Mouse (Mus musculus) Patski (cell line): ENCODE results near the gene BC067074. TPM values are rescaled to one million over a fixed set of nuclear protein-coding genes. Genes with fewer than 3 reads are reported as not detected.

Source experiments
- ATAC-seq: fragments of 100-300 bp; one replicate; pipeline ENCODE4 v1.8.0; 2021
- CTCF ChIA-PET: fragments of 350-600 bp; sonication (Branson Sonifier 250); formaldehyde crosslinking; loops from one replicate; lab custom pipeline; 2022; ENCODE audit warnings: inconsistent platforms; lab: Charles Lee
- POLR2A ChIA-PET: fragments of 350-600 bp; sonication (Branson Sonifier 250); formaldehyde crosslinking; loops from one replicate; lab custom pipeline; 2022; ENCODE audit warnings: antibody characterized with exemption, inconsistent platforms; lab: Charles Lee
- DNase-seq: peaks from one replicate; pipeline ENCODE4 v3.0.0-alpha.2; 2011; ENCODE audit warnings: low read depth, low spot score
- H3K27me3 ChIP-seq: fragments of 371-371 bp; one replicate; pipeline ENCODE4 v1.5.1; 2021
- CTCF ChIP-seq: fragments of 100-300 bp; IDR thresholded peaks from one replicate; pipeline ENCODE4 v1.5.1; 2021
- in situ Hi-C: fragments of 300-500 bp; cut with MboI; formaldehyde crosslinking; loops from 3 replicates; pipeline ENCODE4 v1.11.1; 2018; ENCODE audit warnings: low pct_unique_long_range_greater_than_20kb, mixed read lengths
- polyA plus RNA-seq: library from polyadenylated mRNA; unstranded; gene quantifications from one replicate; pipeline ENCODE4 v1.2.3, GENCODE M21; 2021

Gene BC067074
- polyA plus RNA-seq, 1 experiment from 2014 or later: 0.08 TPM

GRCm38 (mm10) chr13:113319588-113319987 lies 26.6 kb downstream of the BC067074 start:
- no peak for ATAC-seq

DNA sequence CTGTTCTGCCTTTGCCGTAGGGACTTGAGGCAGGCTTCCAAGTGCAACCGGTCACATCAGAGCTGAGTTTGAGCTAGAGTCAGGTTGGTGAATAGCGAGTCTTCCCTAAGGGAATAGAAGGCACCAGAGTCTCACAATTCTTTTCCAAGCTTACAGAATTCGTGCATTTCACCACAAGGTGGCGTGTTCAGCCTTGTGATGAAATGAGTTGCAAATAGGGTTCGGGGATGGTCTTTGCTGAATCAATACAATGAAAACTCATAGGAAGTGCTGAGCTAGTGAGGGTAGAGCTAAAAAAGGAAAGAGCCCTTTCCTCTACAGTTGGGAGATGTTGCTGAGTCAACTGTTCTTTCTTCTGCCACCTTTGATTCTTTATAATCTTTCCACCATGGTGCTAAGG lies 29.0 kb downstream of the BC067074 start:
- POLR2A ChIA-PET: no interaction called here

More at GRCm38 (mm10) chr13:113319588-113319987, 26.6 kb downstream of the BC067074 start:
- H3K27me3 ChIP-seq: no peaks in the 10 kb centered on the region
- in situ Hi-C loops: no loop called here
- ChIA-PET CTCF (interaction anchor here (1.7 kb wide), 1 partner anchor 30 kb away, joined by 3 read pairs; no protein-coding TSS in a partner anchor), POLR2A (no interaction called here)
- DNase-seq: no peak
- TF ChIP-seq CTCF: no peak

GRCm38 (mm10) chr13:113324241-113324640 lies 31.3 kb downstream of the BC067074 start:
- DNase-seq (no peak), ATAC-seq (no peak)
- POLR2A ChIA-PET: no interaction called here
- in situ Hi-C loops: loop anchor here (10.0 kb wide), 2 partner anchors 49 to 541 kb away; no protein-coding TSS in a partner anchor
- CTCF ChIA-PET: no interaction called here
- no peaks in the 10 kb centered on the region for H3K27me3 ChIP-seq
- no peak for TF ChIP-seq CTCF

More for the DNA sequence above, 29.0 kb downstream of the BC067074 start:
- in situ Hi-C loops: loop anchor here (10.0 kb wide), 2 partner anchors 47 to 543 kb away; no protein-coding TSS in a partner anchor
- CTCF ChIA-PET: interaction anchor here (0.7 to 2.4 kb wide), 13 partner anchors 10 to 543 kb away, joined by 3 to 22 read pairs (median 4); partner anchors contain the start of gene Snx18
- TF ChIP-seq CTCF: peak; percentile 71
- DNase-seq: no peak
- ATAC-seq: no peak
- H3K27me3 ChIP-seq: no peaks in the 10 kb centered on the region

DNA sequence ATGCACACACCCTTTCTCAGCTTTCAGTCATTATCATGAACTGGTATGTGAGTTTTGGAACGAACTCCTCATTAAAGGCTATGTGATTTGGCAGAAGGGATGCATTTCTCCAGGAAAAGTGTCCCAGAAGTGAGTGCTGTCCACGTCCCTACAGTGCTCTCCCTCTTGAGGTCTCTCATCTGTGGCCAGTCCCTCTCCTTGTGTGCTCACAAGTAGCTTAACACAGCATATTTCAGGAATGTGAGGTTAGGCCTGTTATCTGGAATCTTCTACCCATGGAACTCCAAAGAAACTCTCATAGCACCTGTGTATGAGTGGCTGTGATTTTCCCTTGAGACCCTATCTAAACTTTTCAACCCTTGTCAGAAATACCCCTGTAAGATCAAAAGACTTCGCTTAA lies 32.7 kb downstream of the BC067074 start:
- no peak for DNase-seq
- in situ Hi-C loops: loop anchor here (10.0 kb wide), 2 partner anchors 51 to 539 kb away; no protein-coding TSS in a partner anchor
- H3K27me3 ChIP-seq: no peaks in the 10 kb centered on the region
- CTCF ChIA-PET: interaction anchor here (1.1 to 1.5 kb wide), 5 partner anchors 9 to 540 kb away, joined by 3 to 4 read pairs (median 4); partner anchors contain the start of gene Snx18
- POLR2A ChIA-PET: no interaction called here
- ATAC-seq: no peak
- TF ChIP-seq CTCF: no peak

- TF ChIP-seq CTCF: no peak
- ChIA-PET CTCF (interaction anchor here (3.0 to 4.0 kb wide), 2 partner anchors 10 to 286 kb away, joined by 14 to 18 read pairs; partner anchors contain the start of gene Snx18), POLR2A (no interaction called here)
- no peak for ATAC-seq
- H3K27me3 ChIP-seq: no peaks in the 10 kb centered on the region
- in situ Hi-C loops: no loop called here
- no peak for DNase-seq
These were observed 39.3 kb downstream of the BC067074 start for GRCm38 (mm10) chr13:113332256-113332655.

- no peak for ATAC-seq
- DNase-seq: no peak
- in situ Hi-C loops: no loop called here
- CTCF ChIA-PET: interaction anchor here (1.3 to 4.0 kb wide), 2 partner anchors 11 to 285 kb away, joined by 5 to 18 read pairs; partner anchors contain the start of gene Snx18
- H3K27me3 ChIP-seq: no peaks in the 10 kb centered on the region
- TF ChIP-seq CTCF: no peak
- POLR2A ChIA-PET: no interaction called here
These were observed 40.4 kb downstream of the BC067074 start for GRCm38 (mm10) chr13:113333374-113333773.

GRCm38 (mm10) chr13:113333931-113334330 lies 41.0 kb downstream of the BC067074 start:
- in situ Hi-C loops: no loop called here
- ChIA-PET POLR2A (interaction anchor here (1.2 kb wide), 1 partner anchor 284 kb away, joined by 4 read pairs; the partner anchor contains the start of gene Snx18), CTCF (interaction anchor here (1.3 to 4.0 kb wide), 2 partner anchors 12 to 285 kb away, joined by 5 to 18 read pairs; partner anchors contain the start of gene Snx18)
- H3K27me3 ChIP-seq: no peaks in the 10 kb centered on the region
- DNase-seq (no peak), ATAC-seq (no peak)
- TF ChIP-seq CTCF: no peak

GRCm38 (mm10) chr13:113334773-113335172 lies 41.8 kb downstream of the BC067074 start:
- ATAC-seq: no peak
- ChIA-PET CTCF (interaction anchor here (0.6 kb wide), 1 partner anchor 284 kb away, joined by 3 read pairs; the partner anchor contains the start of gene Snx18), POLR2A (interaction anchor here (1.2 kb wide), 1 partner anchor 283 kb away, joined by 4 read pairs; the partner anchor contains the start of gene Snx18)
- DNase-seq: no peak
- in situ Hi-C loops: loop anchor here (5.0 kb wide), 1 partner anchor 283 kb away; the partner anchor contains the start of gene Snx18
- no peak for TF ChIP-seq CTCF
- no peaks in the 10 kb centered on the region for H3K27me3 ChIP-seq

- no peak for ATAC-seq
- ChIA-PET CTCF (interaction anchor here (1.0 to 4.0 kb wide), 6 partner anchors 97 to 505 kb away, joined by 3 to 39 read pairs (median 4); partner anchors contain the start of gene Snx18), POLR2A (interaction anchor here (0.6 to 1.4 kb wide), 3 partner anchors 173 to 281 kb away, joined by 3 to 7 read pairs (median 4); partner anchors contain the start of gene Snx18)
- in situ Hi-C loops: loop anchor here (5.0 kb wide), 1 partner anchor 280 kb away; the partner anchor contains the start of gene Snx18
- no peaks in the 10 kb centered on the region for H3K27me3 ChIP-seq
- TF ChIP-seq CTCF: peak; percentile 56
- DNase-seq: no peak
These were observed 44.4 kb downstream of the BC067074 start for GRCm38 (mm10) chr13:113337223-113337858.

DNA sequence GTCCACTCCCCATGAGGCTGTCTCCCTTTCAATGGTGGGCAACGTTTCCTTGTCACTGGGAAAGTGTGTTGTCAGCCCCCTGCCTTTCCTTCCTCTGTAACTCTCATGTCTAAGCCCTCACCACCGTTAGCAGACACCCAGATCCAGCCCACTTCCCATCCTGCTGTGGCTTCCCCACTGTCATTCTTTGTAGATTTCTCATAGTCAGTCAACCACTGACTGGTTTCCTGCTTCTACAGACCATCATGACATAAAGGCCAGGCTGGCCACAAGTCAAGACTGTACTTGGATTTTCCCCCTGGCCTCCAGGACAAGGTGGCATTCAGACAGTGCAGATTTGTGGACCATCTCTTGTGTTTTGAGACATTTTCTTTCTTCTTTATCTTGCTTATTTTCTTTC lies 47.7 kb downstream of the BC067074 start:
- ChIA-PET CTCF (interaction anchor here (4.0 kb wide), 1 partner anchor 278 kb away, joined by 39 read pairs; the partner anchor contains the start of gene Snx18), POLR2A (no interaction called here)
- TF ChIP-seq CTCF: no peak
- peak; percentile 48 for DNase-seq
- no peaks in the 10 kb centered on the region for H3K27me3 ChIP-seq
- in situ Hi-C loops: loop anchor here (5.0 kb wide), 1 partner anchor 122 kb away; no protein-coding TSS in a partner anchor
- ATAC-seq: peak; percentile 66
